Mouse (Mus musculus): ENCODE measurements around the gene Wdr90. TPM values are rescaled to one million over a fixed set of nuclear protein-coding genes. Genes with fewer than 3 reads are reported as not detected.

Wdr90 gene
- polyA plus RNA-seq, 2 experiments = 7.5 to 18.1 TPM

- Histone ChIP-seq H3K27ac (no peak within 1 kb of the TSS), H3K4me2 (ENCODE audit: low read depth) (no peak within 1 kb of the TSS; the same call in 1 of the 2 replicates), H3K27me3 (ENCODE audit: control insufficient read depth, insufficient read depth, low read length) (no peaks in the 10 kb centered on the region), H3K9me3 (ENCODE audit: control insufficient read depth, low read length) (no peaks in the 10 kb centered on the region), H3K4me3 (ENCODE audit: insufficient read depth in 1 of 2, low read depth in 2 of 2, low read length in 2 of 2) (no peak within 1 kb of the TSS), H3K36me3 (replicated peaks; ENCODE audit: control insufficient read depth, insufficient read depth, low read depth) (peaks cover 32% of the 10 kb centered on the region), H3K9ac (replicated peaks) (no peak within 1 kb of the TSS), H3K4me1 (replicated peaks; ENCODE audit: control insufficient read depth in 2 of 2, insufficient read depth in 2 of 2, low read length in 1 of 2) (peaks cover 16 to 19% of the 10 kb centered on the region in 2 experiments)
- ATAC-seq (ENCODE audit: insufficient read depth) (no peak), DNase-seq (ENCODE audit: low read depth in 3 of 3, low spot score in 3 of 3) (no peak)
- 93% methylated on average over 22 of the region's 22 CpGs for WGBS (ENCODE audit: insufficient replicate concordance)
- TF ChIP-seq EP300 (IDR thresholded peaks at IDR 0.05; ENCODE audit: low read depth) (no peak), CTCF (IDR thresholded peaks at IDR 0.05; ENCODE audit: low read depth) (no peak)
These were observed 20.0 kb downstream of the Wdr90 start, which contains the start of gene Gm20683 for GRCm38 (mm10) chr17:25841117-25841880. TSS of gene Gm20683 (minus strand) at chr17:25841763.

GRCm38 (mm10) chr17:25840519-25840918 lies 20.8 kb downstream of the Wdr90 start:
- ATAC-seq (ENCODE audit: insufficient read depth) = no peak
- H3K4me1 ChIP-seq (replicated peaks; ENCODE audit: control insufficient read depth in 2 of 2, insufficient read depth in 2 of 2, low read length in 1 of 2) = peaks cover 16 to 19% of the 10 kb centered on the region in 2 experiments

GRCm38 (mm10) chr17:25839455-25840235 lies 21.7 kb downstream of the Wdr90 start:
- Histone ChIP-seq H3K4me1 (replicated peaks; ENCODE audit: control insufficient read depth in 2 of 2, insufficient read depth in 2 of 2, low read length in 1 of 2) (peaks cover 13 to 15% of the 10 kb centered on the region in 2 experiments), H3K9me3 (ENCODE audit: control insufficient read depth, low read length) (no peaks in the 10 kb centered on the region), H3K27ac (no peak overlapping the region), H3K36me3 (replicated peaks; ENCODE audit: control insufficient read depth, insufficient read depth, low read depth) (peaks cover 32% of the 10 kb centered on the region), H3K9ac (replicated peaks) (no peak overlapping the region), H3K4me3 (ENCODE audit: insufficient read depth in 1 of 2, low read depth in 2 of 2, low read length in 2 of 2) (no peak overlapping the region), H3K4me2 (ENCODE audit: low read depth) (no peak overlapping the region), H3K27me3 (ENCODE audit: control insufficient read depth, insufficient read depth, low read length) (no peaks in the 10 kb centered on the region)
- WGBS (ENCODE audit: insufficient replicate concordance) = 78% methylated on average over 14 of the region's 14 CpGs
- no peak for DNase-seq (ENCODE audit: low read depth in 3 of 3, low spot score in 3 of 3)
- ATAC-seq (ENCODE audit: insufficient read depth) = no peak
- no peak for TF ChIP-seq CTCF (IDR thresholded peaks at IDR 0.05; ENCODE audit: low read depth)
- TF ChIP-seq EP300 (IDR thresholded peaks at IDR 0.05; ENCODE audit: low read depth) = no peak

More at GRCm38 (mm10) chr17:25840519-25840918, 20.8 kb downstream of the Wdr90 start:
- no peak overlapping the region for H3K9ac ChIP-seq (replicated peaks)
- DNase-seq (ENCODE audit: low read depth in 3 of 3, low spot score in 3 of 3) = no peak
- H3K27ac ChIP-seq = no peak overlapping the region
- H3K36me3 ChIP-seq (replicated peaks; ENCODE audit: control insufficient read depth, insufficient read depth, low read depth) = peaks cover 32% of the 10 kb centered on the region
- WGBS (ENCODE audit: insufficient replicate concordance) = 91% methylated on average over 6 of the region's 6 CpGs
- TF ChIP-seq EP300 (IDR thresholded peaks at IDR 0.05; ENCODE audit: low read depth) (no peak), CTCF (IDR thresholded peaks at IDR 0.05; ENCODE audit: low read depth) (no peak)
- no peak overlapping the region for H3K4me3 ChIP-seq (ENCODE audit: insufficient read depth in 1 of 2, low read depth in 2 of 2, low read length in 2 of 2)
- no peak overlapping the region for H3K4me2 ChIP-seq (ENCODE audit: low read depth)
- H3K9me3 ChIP-seq (ENCODE audit: control insufficient read depth, low read length) = no peaks in the 10 kb centered on the region
- H3K27me3 ChIP-seq (ENCODE audit: control insufficient read depth, insufficient read depth, low read length) = no peaks in the 10 kb centered on the region

- TF ChIP-seq EP300 (IDR thresholded peaks at IDR 0.05; ENCODE audit: low read depth) (no peak), CTCF (IDR thresholded peaks at IDR 0.05; ENCODE audit: low read depth) (no peak)
- Histone ChIP-seq H3K27ac (no peak overlapping the region), H3K4me3 (ENCODE audit: insufficient read depth in 1 of 2, low read depth in 2 of 2, low read length in 2 of 2) (no peak overlapping the region), H3K9ac (replicated peaks) (no peak overlapping the region), H3K36me3 (replicated peaks; ENCODE audit: control insufficient read depth, insufficient read depth, low read depth) (peaks cover 32% of the 10 kb centered on the region), H3K27me3 (ENCODE audit: control insufficient read depth, insufficient read depth, low read length) (no peaks in the 10 kb centered on the region), H3K9me3 (ENCODE audit: control insufficient read depth, low read length) (no peaks in the 10 kb centered on the region), H3K4me2 (ENCODE audit: low read depth) (no peak overlapping the region), H3K4me1 (replicated peaks; ENCODE audit: control insufficient read depth in 2 of 2, insufficient read depth in 2 of 2, low read length in 1 of 2) (peaks cover 12 to 14% of the 10 kb centered on the region in 2 experiments)
- WGBS (ENCODE audit: insufficient replicate concordance) = 75% methylated on average over 4 of the region's 4 CpGs
- DNase-seq (ENCODE audit: low read depth in 3 of 3, low spot score in 3 of 3) (no peak), ATAC-seq (ENCODE audit: insufficient read depth) (no peak)
These were observed 22.4 kb downstream of the Wdr90 start for GRCm38 (mm10) chr17:25838904-25839303.

- Histone ChIP-seq H3K4me2 (ENCODE audit: low read depth) (no peak overlapping the region), H3K36me3 (replicated peaks; ENCODE audit: control insufficient read depth, insufficient read depth, low read depth) (peaks cover 32% of the 10 kb centered on the region), H3K4me1 (replicated peaks; ENCODE audit: control insufficient read depth in 2 of 2, insufficient read depth in 2 of 2, low read length in 1 of 2) (peaks cover 3 to 6% of the 10 kb centered on the region in 2 experiments; a peak in 1 of 4 replicates), H3K9me3 (ENCODE audit: control insufficient read depth, low read length) (no peaks in the 10 kb centered on the region), H3K27me3 (ENCODE audit: control insufficient read depth, insufficient read depth, low read length) (no peaks in the 10 kb centered on the region), H3K27ac (no peak overlapping the region), H3K4me3 (ENCODE audit: insufficient read depth in 1 of 2, low read depth in 2 of 2, low read length in 2 of 2) (no peak overlapping the region), H3K9ac (replicated peaks) (no peak overlapping the region)
- WGBS (ENCODE audit: insufficient replicate concordance) = 51% methylated on average over 3 of the region's 3 CpGs
- DNase-seq (ENCODE audit: low read depth in 3 of 3, low spot score in 3 of 3) (no peak), ATAC-seq (ENCODE audit: insufficient read depth) (no peak)
- TF ChIP-seq CTCF (IDR thresholded peaks at IDR 0.05; ENCODE audit: low read depth) (no peak), EP300 (IDR thresholded peaks at IDR 0.05; ENCODE audit: low read depth) (no peak)
These were observed 23.8 kb downstream of the Wdr90 start for GRCm38 (mm10) chr17:25837533-25837932.

Data from liver, embryonic 14.5 days (tissue).